In the genomic region with DNA sequence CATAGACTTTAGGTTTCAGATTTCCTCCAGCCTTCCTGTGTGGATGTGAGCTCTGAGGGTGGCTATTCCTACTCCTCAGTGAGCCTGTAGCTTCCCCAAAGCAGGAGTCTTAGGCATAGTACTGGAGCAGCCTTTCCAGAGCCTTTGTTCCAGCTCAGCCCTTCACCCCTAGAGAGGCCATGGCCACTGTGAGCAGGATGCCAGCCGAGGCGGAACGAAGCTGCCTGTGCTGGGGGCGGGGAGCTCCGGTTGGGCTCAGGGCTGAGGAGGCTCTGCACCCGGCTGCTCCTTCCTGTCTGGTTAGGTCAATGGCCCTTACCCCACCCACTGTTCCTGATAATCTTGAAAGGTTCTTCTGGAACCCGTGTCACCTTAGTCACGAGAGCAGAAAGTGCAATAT, we compare ENCODE assay signal across 14 mouse cellular contexts. TPM values are rescaled to one million over a fixed set of nuclear protein-coding genes. Genes with fewer than 3 reads are reported as not detected.
A peak's percentile ranks its signal among the peaks of the same experiment; 100 is the strongest.
DNase-seq lines count a peak whose midpoint lies in the region; ATAC-seq lines count a peak whose summit lies in the region.
"Had no signal": no experiment of that assay in that cellular context is flagged by ENCODE, and none has a peak within 500 bp of the region (broad histone marks: within the 10 kb centered on the region; RNA-seq: fewer than 3 reads in every experiment).

No protein-coding gene starts in this region.

- no peak overlapping the region for H3K4me3 ChIP-seq in heart, embryonic 13.5 days
- H3K4me3 ChIP-seq in kidney, embryonic 16.5 days (ENCODE audit: low read length): no peak overlapping the region
- H3K4me3 ChIP-seq: liver, embryonic 13.5 days; midbrain, embryonic 12.5 days had no signal

- no peak for ATAC-seq in heart, embryonic 13.5 days (ENCODE audit: extremely low read depth, insufficient number of reproducible peaks, low FRiP score, low TSS enrichment)
- ATAC-seq in kidney, embryonic 16.5 days (ENCODE audit: low FRiP score, low TSS enrichment): peak; percentile 89
- no peak for ATAC-seq in inflammation-experienced regulatory T-cells, adult 6 months
- ATAC-seq: CD4-positive, CD25-positive, alpha-beta regulatory T cell, adult 4 months had no signal

- H3K36me3 ChIP-seq in heart, embryonic 13.5 days: peaks cover 89% of the 10 kb centered on the region
- peaks cover 57% of the 10 kb centered on the region for H3K36me3 ChIP-seq in kidney, embryonic 16.5 days (ENCODE audit: insufficient read depth, low read length)

- H3K9ac ChIP-seq in heart, embryonic 13.5 days: peak overlapping the region; percentile 44
- H3K9ac ChIP-seq in kidney, embryonic 16.5 days (replicated peaks; ENCODE audit: low read length): no peak overlapping the region
- H3K9ac ChIP-seq: liver, embryonic 13.5 days; midbrain, embryonic 12.5 days had no signal

- 65% methylated on average over 8 of the region's 8 CpGs for WGBS in heart, embryonic 13.5 days
- 42% methylated on average over 8 of the region's 8 CpGs for WGBS in kidney, embryonic 16.5 days

- no peaks in the 10 kb centered on the region for H3K27me3 ChIP-seq in heart, embryonic 13.5 days (replicated peaks)
- H3K27me3 ChIP-seq in kidney, embryonic 16.5 days (ENCODE audit: insufficient read depth, low read length): no peaks in the 10 kb centered on the region
- H3K27me3 ChIP-seq: liver, embryonic 13.5 days; midbrain, embryonic 12.5 days had no signal

- DNase-seq in heart, postnatal 4 days: no peak
- peak; percentile 84 for DNase-seq in adrenal gland, adult 2 months
- peak; percentile 69 for DNase-seq in adrenal gland, postnatal 25 days
- DNase-seq in cerebellum, postnatal 25 days: no peak
- no peak for DNase-seq in B cell, adult 2 months
- DNase-seq: cerebellum, adult 11 months; heart, postnatal 10 days; liver, embryonic 13.5 days; right cerebral cortex, adult 18-20 months had no signal

- H3K27ac ChIP-seq in heart, embryonic 13.5 days (replicated peaks): no peak overlapping the region
- peak overlapping the region; percentile 56 for H3K27ac ChIP-seq in kidney, embryonic 16.5 days (ENCODE audit: low read length)
- H3K27ac ChIP-seq: liver, embryonic 13.5 days; midbrain, embryonic 12.5 days had no signal

- peaks cover 8% of the 10 kb centered on the region; the same call in 1 of the 2 replicates for H3K4me1 ChIP-seq in heart, embryonic 13.5 days
- H3K4me1 ChIP-seq in kidney, embryonic 16.5 days (ENCODE audit: insufficient read depth, low read length): no peaks in the 10 kb centered on the region
- H3K4me1 ChIP-seq: liver, embryonic 13.5 days; midbrain, embryonic 12.5 days had no signal

- H3K4me2 ChIP-seq in heart, embryonic 13.5 days: no peak overlapping the region
- no peak overlapping the region for H3K4me2 ChIP-seq in kidney, embryonic 16.5 days (replicated peaks; ENCODE audit: low read depth, low read length)
- H3K4me2 ChIP-seq: liver, embryonic 13.5 days; midbrain, embryonic 12.5 days had no signal

- no peaks in the 10 kb centered on the region for H3K9me3 ChIP-seq in heart, embryonic 13.5 days
- no peaks in the 10 kb centered on the region for H3K9me3 ChIP-seq in kidney, embryonic 16.5 days (ENCODE audit: low read length)
- H3K9me3 ChIP-seq: liver, embryonic 13.5 days; midbrain, embryonic 12.5 days had no signal

RNA-seq across cellular contexts. Expression of a gene that starts 20.9 kb away (rescaled TPM):
- 6.6 and 6.9 TPM in 2 replicates for polyA plus RNA-seq in heart, embryonic 13.5 days (2015; fragmentation: Nextera tagmentation; extraction: Ambion mirVana)
- total RNA-seq in heart, postnatal 4 days (2021): 1 to 10 TPM; 5.5 to 5.6 TPM
- 1 to 10 TPM; 8.2 to 8.3 TPM for total RNA-seq in adrenal gland, adult 2 months (2021)
- polyA plus RNA-seq in adrenal gland, adult 2 months (2012; rRNA removed): 7.7 and 7.8 TPM in 2 replicates
- total RNA-seq in adrenal gland, postnatal 25 days (2021): 7.4 and 7.6 TPM in 2 replicates
- 7.1 and 7.8 TPM in 2 replicates for polyA plus RNA-seq in kidney, embryonic 16.5 days (2015; fragmentation: Nextera tagmentation; extraction: Ambion mirVana)
- polyA plus RNA-seq in inflammation-experienced regulatory T-cells, adult 6 months (2017; shearing (Covaris generic)): 1 to 10 TPM; 3.1 to 6.2 (median 3.3) TPM

RNA-seq across cellular contexts. Expression of a gene that starts 21.2 kb away (rescaled TPM):
- 8.1 and 8.2 TPM in 2 replicates for polyA plus RNA-seq in heart, embryonic 13.5 days (2015; fragmentation: Nextera tagmentation; extraction: Ambion mirVana)
- 10 to 100 TPM in 1 of 2 experiments, 1 to 10 TPM in 1; 9.9 to 11.3 TPM for total RNA-seq in heart, postnatal 4 days (2021)
- 1 to 10 TPM; 6.5 to 7.8 TPM for total RNA-seq in adrenal gland, adult 2 months (2021)
- polyA plus RNA-seq in adrenal gland, adult 2 months (2012; rRNA removed): 10.2 and 13.7 TPM in 2 replicates
- 9.6 and 10.2 TPM in 2 replicates for total RNA-seq in adrenal gland, postnatal 25 days (2021)
- 14.0 and 15.7 TPM in 2 replicates for polyA plus RNA-seq in kidney, embryonic 16.5 days (2015; fragmentation: Nextera tagmentation; extraction: Ambion mirVana)
- polyA plus RNA-seq in inflammation-experienced regulatory T-cells, adult 6 months (2017; shearing (Covaris generic)): 10 to 100 TPM; 20.3 to 31.7 (median 20.6) TPM

Comparison
In these comparisons a context has a peak if more than half of its experiments do, and no peak if none do; other contexts are left out.
1. DNase-seq: peak in adrenal gland, adult 2 months (single experiment) and adrenal gland, postnatal 25 days (single experiment); none in heart, postnatal 4 days (single experiment), cerebellum, postnatal 25 days (0 of 2) and B cell, adult 2 months (0 of 2).